Mouse (Mus musculus) kidney, adult 9 months (tissue): ENCODE measurements around the gene Nup210l.
A peak's percentile ranks its signal among the peaks of the same experiment; 100 is the strongest.

ENCODE experiments used
- DNase-seq: peaks from one replicate; pipeline ENCODE4 v3.0.0; 2022

Nup210l gene

DNA sequence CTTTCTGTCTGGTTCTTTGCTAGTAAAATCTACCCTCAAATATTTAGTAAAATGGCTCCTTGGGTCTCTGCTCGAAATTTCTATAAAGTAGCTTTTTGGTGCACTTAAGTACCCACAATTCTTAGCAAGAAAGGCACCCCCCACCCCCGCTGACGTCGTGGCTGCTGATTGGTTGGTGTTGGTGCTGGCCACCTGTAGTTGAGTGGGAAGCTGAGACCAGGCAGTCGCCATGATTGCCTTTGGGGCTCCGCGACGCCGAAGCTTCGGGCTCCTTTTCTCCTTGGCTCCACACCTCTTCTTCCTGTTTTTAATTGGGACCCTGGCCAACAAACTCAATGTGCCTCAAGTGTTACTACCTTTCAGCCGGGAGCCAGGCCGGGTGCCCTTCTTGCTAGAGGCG is at the start of gene Nup210l:
Gene Nup210l, plus strand, starts transcription at position 195 of the 400 bp plus-strand sequence.
- no peak for DNase-seq

DNA sequence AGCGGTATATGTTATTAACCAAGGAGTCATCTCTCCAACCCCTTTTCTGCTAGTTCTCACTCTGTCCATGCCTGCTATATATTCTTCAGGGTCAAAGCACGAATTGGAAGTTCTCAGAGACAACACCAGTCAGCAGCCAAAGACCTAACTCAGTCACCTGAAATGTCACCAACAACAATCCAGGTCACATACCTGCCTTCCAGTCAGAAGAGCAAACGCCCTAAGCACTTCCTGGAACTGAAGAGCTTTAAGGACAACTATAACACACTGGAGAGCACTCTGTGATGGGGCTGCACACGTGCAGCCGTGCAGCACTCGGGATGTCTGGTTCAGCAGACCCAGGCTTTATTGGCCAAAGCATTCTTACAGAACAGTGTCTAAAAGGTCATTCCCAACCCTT is 42.4 kb upstream of the Nup210l start:
- DNase-seq = no peak

DNA sequence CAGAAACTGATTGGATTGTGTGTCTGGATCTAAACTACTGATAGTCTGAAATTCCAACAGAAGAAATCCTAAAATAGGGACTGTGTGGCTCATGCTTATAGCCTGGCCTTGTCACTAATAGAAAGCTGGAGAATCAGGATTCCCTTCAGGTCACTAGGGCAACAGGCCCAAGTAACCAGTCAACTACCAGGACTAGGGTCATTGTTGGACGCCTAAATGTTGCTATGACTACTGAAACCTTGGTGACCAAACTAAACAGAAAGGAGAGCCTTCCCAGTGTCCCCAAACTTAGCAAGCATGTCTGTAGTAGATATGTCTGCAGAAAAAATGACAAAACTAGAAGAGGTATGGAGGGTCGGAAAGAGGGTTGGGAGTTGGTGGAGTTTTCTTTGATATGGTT is 41.4 kb upstream of the Nup210l start:
- no peak for DNase-seq

DNA sequence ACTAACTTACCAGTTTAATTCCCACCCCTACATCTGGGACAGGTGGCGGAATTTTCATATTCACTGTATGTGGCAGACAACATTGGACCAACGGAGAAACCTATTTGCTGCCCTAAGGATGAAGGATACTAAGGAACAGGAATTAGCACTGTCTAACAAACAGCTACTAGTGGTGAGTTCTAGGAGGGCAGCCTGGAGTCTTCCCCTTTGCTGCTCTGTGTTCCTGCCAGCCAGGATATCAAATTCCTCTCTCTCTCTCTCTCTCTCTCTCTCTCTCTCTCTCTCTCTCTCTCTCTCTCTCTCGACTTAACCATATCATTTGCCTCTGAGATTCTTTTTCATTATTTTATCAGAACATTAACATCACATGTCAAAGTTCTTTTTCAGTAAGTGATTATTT is 39.5 kb upstream of the Nup210l start:
- no peak for DNase-seq

DNA sequence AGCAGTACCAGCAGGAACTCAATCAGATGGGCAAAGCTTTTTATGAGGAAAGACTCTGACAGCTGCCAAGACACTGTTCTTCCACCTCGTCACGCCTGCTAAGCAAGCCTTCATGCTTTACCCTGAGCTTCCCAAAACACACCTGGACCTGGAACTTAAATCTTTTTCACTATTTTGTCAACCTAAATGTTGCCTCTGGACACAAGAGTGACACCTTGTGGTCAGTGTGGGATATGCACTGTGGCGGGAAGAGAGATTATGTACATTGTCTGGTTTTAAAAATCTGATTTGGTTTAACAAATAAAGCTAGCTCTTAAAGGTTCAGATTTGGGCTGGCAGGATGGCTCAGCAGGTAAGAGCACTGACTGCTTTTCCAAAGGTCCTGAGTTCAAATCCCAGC is 38.4 kb upstream of the Nup210l start:
- DNase-seq = peak; percentile 67

DNA sequence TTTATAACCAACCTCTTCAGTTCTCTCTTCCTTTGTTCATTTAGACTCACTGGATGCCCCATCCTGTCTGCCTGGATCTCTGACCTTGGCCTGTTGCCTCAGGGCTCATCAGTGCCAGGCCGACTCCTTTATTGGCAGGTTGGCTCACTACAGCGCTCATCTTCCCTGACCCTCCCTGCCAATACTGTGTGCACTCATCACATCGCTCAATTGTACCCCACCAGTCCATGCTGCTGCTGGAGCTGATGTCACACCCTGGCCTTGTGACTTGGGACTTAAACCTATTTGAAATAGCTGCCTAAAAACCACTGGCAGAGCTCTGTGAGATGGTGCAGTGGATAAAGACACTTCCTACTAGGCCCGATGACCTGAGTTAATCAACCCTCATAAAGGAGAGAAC is 36.1 kb upstream of the Nup210l start:
- DNase-seq = no peak

DNA sequence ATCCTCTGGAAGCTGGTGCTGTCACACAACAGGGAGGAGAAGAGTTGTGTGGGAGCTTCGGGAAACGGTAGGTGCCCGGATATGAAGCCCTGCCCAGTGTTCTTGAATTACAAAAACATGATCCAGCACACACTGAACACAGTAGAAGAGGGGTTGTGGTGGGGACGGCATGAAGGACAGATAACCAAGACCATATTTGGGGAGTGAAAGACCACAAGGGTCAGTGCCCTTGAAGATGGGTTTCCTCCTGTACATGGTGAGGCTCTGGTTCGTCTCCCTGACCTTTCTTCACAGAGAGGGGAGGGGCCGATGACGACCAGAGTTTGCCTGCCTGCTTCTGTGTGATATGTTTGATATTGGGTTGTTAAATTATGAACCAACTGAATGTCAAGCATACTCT is 34.2 kb upstream of the Nup210l start:
- DNase-seq = no peak

DNA sequence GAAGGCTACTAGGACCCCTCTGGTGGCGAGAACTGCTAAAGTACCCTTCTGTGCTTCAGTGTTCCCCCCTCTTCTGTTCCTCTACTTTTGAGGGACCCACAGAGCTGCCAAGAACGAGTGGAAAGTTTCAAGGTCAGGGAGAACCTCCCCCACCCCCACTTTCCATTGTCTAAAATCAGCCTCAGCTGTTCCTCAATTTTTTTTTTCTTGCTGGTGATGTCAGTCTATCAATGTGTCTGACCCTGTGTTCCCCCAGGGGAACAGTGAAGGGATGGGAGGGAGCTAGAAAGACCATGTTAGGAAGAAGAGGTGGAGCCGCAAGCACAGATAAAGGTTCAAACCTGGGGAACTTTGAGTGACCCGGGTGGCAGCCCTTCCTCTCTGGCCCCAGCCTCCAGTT is 31.6 kb upstream of the Nup210l start, which contains the start of gene Tpm3:
Gene Tpm3, plus strand, starts transcription at position 356 of the 400 bp plus-strand sequence.
- DNase-seq = no peak

DNA sequence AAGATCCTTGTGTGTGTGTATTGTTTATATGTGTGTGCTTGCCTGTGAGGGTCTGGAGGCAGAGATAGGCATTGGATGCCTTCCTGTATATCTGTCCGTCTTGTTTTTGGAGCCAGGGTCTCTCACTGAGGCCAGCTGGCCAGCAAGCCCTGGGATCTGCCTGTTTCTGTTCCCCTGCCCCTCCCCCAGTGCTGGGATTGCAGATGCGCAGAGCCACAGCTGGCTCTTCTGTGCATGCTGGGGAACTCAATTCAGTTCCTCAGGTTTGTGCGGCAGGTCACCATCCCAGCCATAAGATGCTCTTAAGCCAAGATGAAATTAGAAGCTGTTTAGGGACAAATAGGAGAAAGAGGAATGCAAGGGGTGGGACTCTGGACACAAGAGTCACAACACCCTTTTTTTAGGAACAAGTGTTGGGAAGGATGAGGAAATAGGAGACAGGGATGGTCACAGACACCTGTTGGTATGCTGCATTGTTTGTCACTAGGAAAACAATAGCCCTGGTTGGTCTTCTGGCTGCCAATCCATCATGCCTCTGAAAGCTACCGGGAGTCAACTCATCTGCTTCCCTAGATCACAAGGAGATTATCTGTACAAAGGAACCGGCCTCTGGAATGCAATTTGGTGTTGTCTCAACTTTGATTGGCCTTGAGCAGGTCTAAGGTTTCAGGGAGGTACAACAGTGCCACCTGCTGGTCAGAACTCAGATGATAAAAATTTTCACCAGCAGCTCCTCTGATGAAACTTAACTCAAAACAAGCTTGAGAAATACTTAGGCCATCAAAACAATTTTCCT is 26.8 kb upstream of the Nup210l start:
- peak; percentile 89 for DNase-seq

DNA sequence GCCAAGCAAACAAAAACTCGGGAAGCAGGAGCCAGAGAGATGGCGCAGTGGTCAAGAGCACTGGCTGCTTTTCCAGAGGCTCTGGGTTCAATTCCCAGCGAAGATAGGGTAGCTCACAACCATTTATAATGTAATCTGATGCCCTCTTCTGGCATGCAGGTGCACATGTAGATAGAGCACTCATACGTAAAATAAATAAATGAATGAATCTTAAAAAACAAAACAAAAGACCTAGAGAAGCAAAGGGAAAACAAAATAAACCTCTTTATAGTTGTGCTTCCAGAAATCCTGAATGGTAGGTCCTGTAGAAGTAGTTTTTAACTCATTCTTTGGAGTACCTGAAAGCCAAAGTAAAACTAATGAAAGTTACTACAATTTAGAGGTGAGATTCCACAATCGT is 25.7 kb upstream of the Nup210l start:
- DNase-seq = no peak

DNA sequence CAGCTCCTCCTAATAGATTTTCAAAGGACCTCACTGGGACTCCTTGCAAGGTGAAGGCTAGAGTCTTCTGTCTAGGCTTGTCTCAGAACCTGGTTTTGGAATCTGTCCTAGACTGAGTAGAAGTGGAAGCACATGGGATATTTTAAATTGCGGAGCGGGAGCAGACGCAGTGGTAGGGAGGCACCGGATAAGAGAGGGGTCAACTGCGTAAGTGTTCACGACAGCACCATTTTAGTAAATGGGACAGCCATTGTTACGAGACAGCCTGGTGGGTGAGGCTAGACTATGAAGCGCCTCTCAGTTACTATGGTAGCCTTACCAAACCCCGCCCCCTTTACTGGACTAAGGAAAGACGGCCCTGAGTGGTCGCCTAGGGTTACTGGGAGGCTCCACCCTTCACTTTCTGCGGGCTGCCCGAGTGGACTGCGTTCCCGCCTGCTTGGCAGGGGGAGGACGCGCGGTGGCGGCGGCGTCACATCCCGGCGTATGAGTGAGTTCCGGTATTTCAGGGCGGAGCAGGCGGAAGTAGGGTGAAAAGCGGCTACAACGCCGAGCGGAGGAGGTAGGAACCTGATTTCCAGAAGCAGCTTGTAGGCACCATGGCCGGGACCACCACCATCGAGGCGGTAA is 24.7 kb upstream of the Nup210l start:
- peak; percentile 98 for DNase-seq

DNA sequence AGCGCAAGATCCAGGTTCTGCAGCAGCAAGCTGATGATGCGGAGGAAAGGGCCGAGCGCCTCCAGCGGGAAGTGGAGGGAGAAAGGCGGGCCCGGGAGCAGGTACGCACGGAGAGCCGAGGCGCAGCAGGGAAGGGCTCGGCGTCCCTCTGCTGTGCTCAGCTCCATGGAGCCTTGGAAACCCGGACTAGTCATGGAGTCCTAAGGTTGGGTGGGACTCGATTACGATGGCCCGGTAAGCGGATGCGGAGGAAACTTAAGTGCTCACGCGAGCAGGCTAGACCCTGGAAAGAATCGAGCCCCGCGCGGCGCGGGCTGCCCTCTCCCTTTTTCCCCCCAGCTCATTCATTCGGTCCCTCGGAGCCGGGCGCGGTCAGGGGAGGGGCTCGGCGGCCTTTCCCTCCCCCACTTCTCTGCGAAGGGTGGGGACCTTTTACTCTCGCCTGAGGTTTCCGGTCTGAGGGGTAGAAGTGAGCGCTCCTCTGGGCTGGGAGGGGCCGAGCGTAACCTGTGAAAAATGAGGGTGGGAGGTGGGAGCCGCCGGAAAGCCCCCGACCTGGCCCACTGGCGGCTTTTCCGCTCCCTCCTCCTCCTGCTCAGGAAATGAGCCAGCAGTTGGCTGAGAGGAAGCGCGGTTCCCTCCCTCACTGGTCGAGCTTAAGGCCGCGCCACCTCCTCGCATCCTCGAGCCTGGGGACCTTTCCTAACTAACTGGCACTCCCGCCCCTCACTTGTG is 24.0 kb upstream of the Nup210l start:
- peak; percentile 71 for DNase-seq

DNA sequence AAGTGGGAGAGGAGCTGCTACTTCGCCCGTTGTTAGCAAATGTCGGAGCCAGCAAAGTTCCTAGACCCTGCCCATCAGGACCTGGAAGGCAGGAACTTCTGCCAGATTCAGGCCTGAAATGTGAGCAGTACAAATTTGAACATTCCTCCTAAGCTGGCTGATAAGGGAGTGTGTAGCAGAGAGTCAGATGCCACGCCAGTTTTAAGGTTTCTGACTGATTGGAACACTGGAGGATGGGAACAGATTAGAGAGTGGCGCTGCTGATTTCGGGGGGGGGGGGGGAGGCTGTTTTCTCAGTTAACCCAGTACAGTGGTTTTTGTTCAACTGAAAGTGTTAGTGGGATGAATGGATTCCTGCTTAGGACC is 23.5 kb upstream of the Nup210l start:
- no peak for DNase-seq

DNA sequence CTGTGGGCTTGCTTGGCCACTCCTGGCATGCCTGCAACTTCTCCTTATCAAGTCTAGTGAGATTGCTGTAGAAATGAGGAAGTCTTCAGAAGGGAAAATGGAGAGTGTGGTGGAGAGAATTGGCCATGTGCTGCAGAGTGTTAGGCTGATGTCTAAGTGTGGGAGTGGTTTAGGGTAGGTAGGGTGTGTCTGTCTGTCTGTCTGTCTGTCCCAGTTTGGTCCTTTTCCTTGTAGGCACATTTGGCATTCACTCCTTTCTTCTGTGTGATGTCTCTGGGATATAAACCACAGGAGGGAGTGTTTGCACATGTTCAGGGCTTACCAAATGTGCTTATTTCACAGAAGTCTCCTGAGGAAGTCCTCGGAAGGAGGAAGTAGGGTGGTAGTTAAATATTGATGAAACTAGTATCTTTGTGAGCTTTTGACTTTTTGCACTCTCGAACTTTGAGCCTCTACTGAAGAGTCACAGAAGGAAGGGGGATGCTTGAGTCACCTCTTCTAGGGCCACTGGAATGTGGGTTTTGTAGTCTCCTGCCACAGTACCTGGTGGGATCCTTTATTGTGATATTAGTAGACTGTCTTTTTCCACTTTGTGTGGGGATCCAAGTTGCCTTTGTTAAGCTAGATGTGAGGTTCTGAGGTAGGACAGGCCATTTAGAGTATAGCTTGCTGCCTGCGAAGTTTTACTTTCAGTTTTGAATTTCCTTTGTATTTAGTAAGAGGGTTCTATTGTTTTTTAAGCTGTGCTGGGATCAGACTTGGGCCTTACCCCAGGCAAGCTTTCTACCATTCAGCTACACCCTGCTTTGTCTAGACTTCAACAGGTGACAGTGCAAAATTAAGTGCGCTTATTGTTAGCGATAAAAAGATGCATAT is 22.3 kb upstream of the Nup210l start:
- DNase-seq = peak; percentile 81

DNA sequence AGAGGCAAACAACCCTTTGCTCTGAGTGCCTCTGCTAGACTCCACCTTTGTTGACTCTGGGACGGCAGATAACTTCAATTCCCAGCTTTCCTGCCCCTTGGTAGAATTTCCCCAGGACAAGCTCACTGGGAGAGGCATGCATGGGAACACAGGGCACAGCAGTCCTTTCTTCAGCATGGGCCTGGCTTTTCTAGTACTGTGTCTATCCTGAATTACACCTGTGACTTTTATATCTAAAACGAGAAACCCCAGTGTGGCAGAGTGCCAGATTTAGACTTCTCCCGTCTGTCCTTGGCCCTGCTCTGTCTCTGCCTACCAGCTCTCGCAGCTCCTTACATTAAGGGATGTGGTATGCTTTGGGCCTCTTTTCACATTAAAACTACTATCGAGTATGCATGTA is 20.9 kb upstream of the Nup210l start:
- DNase-seq = peak; percentile 34

DNA sequence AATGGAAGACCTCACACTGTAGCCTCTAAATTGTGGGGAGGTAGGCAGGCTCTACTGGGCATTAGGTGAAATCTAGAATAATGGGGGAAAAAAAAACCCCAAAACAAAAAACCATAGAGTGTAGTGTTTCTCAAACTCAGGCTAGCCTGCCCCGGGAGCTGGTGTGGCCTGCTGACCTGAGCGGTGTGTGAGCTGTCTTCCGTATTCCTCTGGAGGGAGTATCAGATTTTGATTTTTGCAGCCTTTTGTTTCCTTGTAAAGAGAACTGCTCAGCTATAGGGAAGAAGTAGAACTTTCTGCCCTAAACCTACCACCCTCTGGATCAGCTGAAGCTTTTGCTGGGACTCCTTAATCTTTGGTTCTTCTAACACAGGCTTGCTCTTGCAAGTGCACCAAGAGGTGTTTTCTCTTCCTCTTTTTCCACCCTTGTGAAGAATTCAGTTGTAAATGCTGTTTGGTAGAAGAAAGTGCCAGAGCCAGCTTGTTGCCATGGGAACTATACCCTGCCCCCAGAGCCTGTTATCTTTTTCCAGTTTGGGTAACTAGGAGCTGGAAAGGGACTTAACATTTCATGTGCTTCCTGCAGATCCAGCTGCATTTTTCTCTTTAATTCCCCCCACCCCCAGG is 20.1 kb upstream of the Nup210l start:
- no peak for DNase-seq

DNA sequence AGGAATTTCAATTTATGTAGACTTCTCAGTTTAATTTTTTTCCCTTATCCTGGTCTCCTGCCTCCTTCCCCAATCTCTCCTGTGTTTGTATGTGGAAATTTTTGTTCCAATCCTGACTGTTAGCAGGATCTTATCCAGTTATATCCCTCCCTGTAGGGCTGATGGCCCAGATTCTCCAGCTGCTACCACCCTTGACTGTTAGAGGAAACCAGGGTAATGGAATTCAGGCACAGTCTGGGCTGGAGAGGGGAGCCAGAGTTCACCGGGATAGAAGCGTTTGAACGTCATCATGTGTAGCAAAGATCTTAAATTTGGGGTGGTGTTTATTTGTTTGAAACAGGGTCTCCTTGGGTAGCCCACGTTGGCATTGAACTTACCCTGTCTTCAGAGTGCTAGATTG is 19.1 kb upstream of the Nup210l start:
- no peak for DNase-seq

DNA sequence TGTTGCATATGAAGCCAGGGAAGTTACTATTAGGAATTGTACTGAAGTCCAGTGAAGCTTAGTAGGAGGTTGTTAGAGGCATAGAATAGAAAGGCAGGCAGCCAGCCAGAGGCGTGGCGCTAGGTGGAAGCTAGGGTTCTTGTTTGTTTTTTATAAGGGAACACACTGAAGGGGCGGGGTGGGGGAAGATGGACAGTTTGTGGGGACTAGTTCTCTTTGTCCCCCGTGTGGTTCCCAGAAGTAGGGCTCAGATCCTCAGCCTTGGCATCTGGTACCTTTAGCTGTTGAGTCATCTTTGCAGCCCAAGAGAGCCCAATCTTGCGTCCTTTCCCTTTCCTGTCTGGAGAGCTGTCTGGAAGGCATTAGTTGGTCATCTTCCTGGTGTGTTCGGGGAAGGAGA is 18.7 kb upstream of the Nup210l start:
- no peak for DNase-seq

DNA sequence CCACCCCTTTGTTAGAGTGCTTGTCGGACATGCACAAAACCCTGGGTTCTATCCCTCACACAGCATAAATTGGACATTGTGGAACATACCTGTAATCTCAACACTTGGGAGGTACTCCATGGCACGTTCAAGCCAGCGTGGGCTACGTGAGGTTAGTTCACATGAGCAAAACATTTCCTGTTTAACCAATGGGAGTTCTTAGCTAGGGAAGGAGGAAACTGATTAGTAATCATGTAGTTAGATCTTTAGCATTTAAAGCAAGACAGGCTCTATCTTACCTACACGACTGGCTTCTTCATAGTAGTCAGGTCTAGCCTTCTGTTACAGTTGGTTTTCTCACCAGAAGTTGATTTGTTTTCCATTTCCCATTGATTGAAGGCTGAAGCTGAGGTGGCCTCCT is 17.9 kb upstream of the Nup210l start:
- DNase-seq = no peak

DNA sequence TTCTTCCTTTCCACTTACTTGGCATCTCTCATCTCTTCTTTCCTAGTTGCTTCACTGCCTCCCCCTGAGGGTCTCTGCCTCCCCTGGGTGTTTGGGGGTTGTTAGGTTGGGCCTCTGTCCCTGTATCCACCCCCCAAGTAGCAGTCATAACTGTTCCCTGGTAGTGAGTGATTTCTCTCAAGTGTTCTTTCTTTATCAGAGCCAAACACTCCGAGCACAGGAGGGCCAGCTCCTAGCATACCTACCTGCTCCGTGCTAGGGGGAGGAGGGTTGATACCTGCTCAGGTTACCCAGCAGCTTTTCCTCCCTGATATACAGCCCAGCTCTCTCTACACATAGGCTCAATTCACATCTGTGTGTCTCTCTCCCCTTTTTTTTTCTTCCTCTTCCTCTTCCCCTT is 15.3 kb upstream of the Nup210l start:
- DNase-seq = no peak

DNA sequence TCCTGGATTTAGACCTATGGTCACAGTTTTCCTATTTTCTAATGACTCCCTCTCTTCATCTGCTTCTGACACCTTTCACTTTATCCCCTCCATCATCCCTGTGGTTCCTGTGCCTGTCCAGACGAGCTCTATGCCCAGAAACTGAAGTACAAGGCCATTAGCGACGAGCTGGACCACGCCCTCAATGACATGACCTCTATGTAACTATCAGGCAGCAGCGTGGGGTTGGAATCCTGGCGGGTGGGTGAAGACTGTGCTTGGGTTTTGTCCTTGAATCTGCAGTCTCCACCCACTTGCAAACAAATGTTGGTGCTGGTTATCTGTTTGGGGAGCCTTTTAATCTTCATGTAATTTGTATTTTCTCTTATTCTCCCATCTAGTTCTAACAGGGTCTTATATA is 13.0 kb upstream of the Nup210l start:
- no peak for DNase-seq

DNA sequence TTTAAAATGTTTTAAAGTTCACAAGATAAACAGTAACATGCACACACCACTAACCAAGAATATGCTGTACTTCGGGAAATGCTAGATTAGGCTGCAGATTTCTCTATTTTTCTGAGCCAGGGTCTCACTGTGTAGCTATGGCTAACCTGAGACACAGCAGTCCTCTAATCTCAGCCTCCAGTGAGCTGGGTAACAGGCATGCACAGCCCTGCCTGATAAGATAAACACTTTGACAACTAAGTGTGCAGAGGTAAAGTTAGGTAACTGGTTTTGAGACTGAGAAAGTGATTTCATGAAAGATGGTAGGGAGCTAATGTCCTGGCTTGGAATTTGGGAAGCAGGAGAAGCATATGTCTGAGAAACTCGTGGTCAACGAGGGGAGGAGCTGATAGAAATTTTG is 9.5 kb upstream of the Nup210l start:
- no peak for DNase-seq

DNA sequence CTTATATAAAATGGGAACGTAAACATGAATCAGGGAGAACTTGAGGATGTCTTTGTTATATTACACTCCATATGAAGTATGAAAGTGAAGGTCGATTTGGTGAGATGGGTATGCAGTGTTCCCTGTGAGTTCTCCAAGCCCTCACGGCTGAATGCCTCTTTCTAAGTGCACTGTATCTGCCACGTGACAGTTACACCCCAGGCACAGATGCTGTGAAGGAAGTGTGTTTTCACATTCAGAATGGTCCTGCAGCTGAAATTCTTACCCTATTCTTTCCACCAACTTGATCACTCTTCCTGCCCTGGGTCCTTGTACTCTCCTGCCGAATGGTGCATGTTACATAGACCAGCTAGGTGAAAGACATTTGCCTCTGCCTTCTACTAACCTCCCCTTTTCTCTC is 6.0 kb upstream of the Nup210l start:
- DNase-seq = no peak
